Mouse (Mus musculus) mouse trophoblast stem cell (cell line): ENCODE measurements around the gene Hspa4.

Source experiments
- in situ Hi-C, 2 experiments: fragments of 300-500 bp; cut with MseI, MboI; formaldehyde crosslinking; loops; 2 replicates in 1 of 2; 3 replicates in 1 of 2; pipeline ENCODE4 v1.15.1; 2025

Hspa4 gene

DNA sequence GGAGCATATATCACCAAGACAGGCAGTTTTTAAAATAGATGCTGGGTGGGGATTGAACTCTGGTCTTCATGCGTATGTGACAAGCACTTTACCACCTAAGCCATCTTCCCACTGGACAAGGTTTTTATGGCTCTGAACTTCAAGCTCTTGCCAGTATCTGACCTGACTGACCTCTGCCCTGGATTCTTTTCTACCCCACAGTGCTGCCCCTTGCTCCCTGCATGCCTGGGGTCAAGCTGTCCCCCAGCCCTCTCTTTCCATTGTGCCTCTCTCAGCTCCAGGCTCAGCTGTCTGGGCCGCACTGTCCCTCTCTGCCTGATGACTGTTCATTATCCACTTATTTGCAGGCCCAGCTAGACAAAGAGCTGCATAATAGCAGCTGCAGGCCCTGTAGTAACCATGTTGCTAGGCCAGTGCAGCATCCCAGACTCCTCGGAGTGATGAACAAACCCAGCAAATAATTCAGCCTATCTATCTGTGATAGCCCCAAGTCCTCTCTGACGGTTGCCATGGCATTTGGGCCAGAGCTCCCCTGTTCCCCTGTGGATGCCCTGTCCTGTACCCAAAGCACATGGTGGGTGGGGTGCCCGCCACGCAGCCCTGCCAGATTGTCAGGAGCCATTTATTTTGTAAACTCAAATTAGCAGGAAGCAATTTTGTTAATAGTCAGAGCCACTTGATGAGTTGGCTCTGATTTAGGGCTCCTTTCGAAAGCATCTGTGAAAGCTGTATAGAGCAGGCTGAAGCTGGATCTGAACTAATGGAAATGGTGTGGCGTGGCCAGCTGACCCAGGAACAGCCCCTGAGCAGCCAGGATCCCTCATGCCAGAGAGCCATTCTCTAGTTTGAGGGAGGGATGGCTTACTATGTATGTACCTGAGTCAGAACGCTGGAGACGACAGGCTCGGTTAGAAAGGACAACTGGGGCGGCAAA lies 47.8 kb downstream of the Hspa4 start:
- in situ Hi-C loops: loop anchor here in 1 of 2 experiments (10.0 kb wide), 1 partner anchor 828 kb away; no protein-coding TSS in a partner anchor

DNA sequence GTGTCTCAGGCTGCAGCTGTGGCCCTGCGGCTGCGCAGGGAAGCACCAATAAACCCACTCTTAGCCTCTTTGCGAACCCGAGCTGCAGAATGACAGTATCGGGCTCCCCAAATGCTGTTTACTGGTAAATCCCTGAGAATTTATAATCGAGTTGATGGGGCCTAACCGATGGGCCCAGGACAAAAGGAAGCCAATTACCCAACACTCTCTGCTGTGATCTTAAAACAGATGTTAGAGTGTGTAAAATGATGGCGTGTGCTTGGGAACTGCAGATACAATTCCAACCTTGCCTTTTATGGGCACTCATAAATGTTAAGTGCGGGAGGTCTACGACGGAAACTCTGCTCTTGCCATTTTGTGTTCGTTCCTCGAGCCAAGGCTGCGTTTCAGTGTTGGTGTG lies 49.5 kb downstream of the Hspa4 start:
- in situ Hi-C loops: loop anchor here in 1 of 2 experiments (10.0 kb wide), 1 partner anchor 826 kb away; no protein-coding TSS in a partner anchor

- in situ Hi-C loops: loop anchor here (10.0 kb wide), 2 partner anchors 825 to 835 kb away; no protein-coding TSS in a partner anchor
Measured at GRCm38 (mm10) chr11:53249686-53250085, 50.6 kb downstream of the Hspa4 start.

GRCm38 (mm10) chr11:53245561-53245960 lies 54.7 kb downstream of the Hspa4 start:
- in situ Hi-C loops: loop anchor here in 1 of 2 experiments (10.0 kb wide), 1 partner anchor 831 kb away; no protein-coding TSS in a partner anchor

- in situ Hi-C loops: loop anchor here in 1 of 2 experiments (10.0 kb wide), 1 partner anchor 828 kb away; no protein-coding TSS in a partner anchor
Measured at GRCm38 (mm10) chr11:53243199-53243598, 57.1 kb downstream of the Hspa4 start.

GRCm38 (mm10) chr11:53233590-53233989 lies 66.7 kb downstream of the Hspa4 start:
- in situ Hi-C loops: no loop called here

DNA sequence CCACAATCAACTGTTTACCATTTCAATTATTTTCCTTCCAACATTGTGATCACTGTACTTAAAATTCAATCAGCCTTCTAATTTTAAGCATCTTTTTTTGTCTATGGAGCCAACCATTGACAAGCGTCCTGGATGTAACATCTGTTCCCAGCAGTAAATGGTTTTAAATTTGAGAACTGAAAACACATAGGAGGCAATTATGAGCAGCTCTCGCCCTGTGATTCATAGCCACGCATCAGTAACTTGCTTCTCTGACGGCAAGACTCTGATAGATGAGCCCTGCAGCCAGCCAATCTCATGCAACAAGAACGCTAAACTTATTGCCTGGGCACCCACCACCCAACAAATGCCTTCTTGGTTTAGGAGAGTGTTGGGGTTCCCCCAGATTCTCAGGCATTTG lies 68.4 kb downstream of the Hspa4 start:
- in situ Hi-C loops: no loop called here

DNA sequence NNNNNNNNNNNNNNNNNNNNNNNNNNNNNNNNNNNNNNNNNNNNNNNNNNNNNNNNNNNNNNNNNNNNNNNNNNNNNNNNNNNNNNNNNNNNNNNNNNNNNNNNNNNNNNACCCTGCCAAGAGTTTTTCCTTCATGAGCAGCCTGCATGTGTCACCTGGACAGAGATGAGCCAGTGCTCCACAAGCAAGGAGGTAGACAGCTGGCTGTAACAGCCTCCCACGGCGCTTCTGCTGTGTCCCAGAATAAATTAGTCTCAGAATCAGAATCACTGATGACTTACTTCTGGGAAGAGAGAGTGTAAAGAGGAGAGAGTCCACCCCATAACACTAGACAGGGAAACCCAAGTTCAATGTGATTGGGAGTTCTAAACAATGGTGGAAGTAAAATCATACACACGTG lies 71.2 kb downstream of the Hspa4 start:
- in situ Hi-C loops: no loop called here

DNA sequence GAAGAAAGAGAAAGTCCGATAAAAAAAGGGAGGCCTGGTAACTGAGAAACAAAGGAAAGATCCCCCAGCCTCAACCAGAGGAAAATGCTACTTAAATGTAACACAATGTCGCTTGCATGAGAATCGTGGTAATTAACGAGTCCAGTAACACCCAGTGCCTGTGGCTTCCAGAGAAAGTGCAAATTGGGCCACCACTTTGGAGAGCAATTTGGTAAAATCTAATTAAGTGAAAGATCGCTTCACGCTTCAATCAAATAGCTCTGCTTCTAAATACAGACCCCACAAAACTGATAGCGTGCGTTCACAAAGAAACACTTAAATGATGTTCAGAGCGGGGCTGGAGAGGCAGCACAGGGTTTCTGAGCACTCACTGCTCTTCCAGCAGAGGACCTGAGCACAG lies 89.4 kb downstream of the Hspa4 start:
- in situ Hi-C loops: no loop called here
